ENCODE assay signal across 30 mouse cellular contexts in the genomic region with DNA sequence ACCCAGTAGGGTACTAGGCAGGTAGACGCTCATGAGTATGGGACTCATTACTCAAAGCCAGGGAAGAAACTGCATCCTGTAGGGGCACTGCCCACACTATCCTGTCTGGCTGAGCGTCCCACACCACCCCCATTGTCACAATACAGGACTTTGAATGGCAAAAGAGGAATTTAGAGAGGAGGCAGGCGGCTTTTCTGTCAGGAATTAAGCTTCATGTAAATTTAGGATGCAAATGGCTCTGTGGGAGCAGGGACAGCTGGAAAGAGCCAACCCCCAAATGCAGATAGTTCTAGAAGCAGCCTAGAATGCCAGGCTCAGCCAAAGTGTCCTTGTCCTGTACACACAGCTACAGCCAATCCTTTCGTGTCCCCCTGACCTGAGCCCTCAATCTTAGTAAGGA. TPM values are rescaled to one million over a fixed set of nuclear protein-coding genes. Genes with fewer than 3 reads are reported as not detected.
DNase-seq lines count a peak whose midpoint lies in the region; ATAC-seq lines count a peak whose summit lies in the region.
"Had no signal": no experiment of that assay in that cellular context is flagged by ENCODE, and none has a peak within 500 bp of the region (broad histone marks: within the 10 kb centered on the region; RNA-seq: fewer than 3 reads in every experiment).

No protein-coding gene starts in this region.

- 43% methylated on average over 4 of the region's 4 CpGs for WGBS in hindbrain, embryonic 14.5 days
- WGBS in forebrain, embryonic 12.5 days: 42% methylated on average over 4 of the region's 4 CpGs

- H3K27me3 ChIP-seq in hindbrain, embryonic 14.5 days (ENCODE audit: control insufficient read depth, insufficient read depth, low read length): no peaks in the 10 kb centered on the region
- H3K27me3 ChIP-seq in forebrain, embryonic 12.5 days: no peaks in the 10 kb centered on the region
- H3K27me3 ChIP-seq: embryonic facial prominence, embryonic 15.5 days; forebrain, embryonic 13.5 days; heart, embryonic 15.5 days; hindbrain, embryonic 12.5 days; limb, embryonic 15.5 days; liver, embryonic 13.5 days; midbrain, embryonic 12.5 days; neural tube, embryonic 13.5 days had no signal

- ATAC-seq in hindbrain, embryonic 14.5 days (ENCODE audit: low FRiP score): no peak
- ATAC-seq in forebrain, embryonic 12.5 days (ENCODE audit: low FRiP score): no peak
- ATAC-seq: CD4-positive, CD25-positive, alpha-beta regulatory T cell, adult 4 months; forebrain, embryonic 13.5 days; intestine, embryonic 16.5 days; lung, postnatal 0 days had no signal

- no peak overlapping the region for H3K4me2 ChIP-seq in hindbrain, embryonic 14.5 days (replicated peaks)
- H3K4me2 ChIP-seq in forebrain, embryonic 12.5 days: no peak overlapping the region
- H3K4me2 ChIP-seq: embryonic facial prominence, embryonic 15.5 days; forebrain, embryonic 13.5 days; heart, embryonic 15.5 days; hindbrain, embryonic 12.5 days; limb, embryonic 15.5 days; liver, embryonic 13.5 days; midbrain, embryonic 12.5 days; neural tube, embryonic 13.5 days had no signal

- no peak overlapping the region for H3K9ac ChIP-seq in hindbrain, embryonic 14.5 days
- no peak overlapping the region for H3K9ac ChIP-seq in forebrain, embryonic 12.5 days
- H3K9ac ChIP-seq: embryonic facial prominence, embryonic 15.5 days; forebrain, embryonic 13.5 days; heart, embryonic 15.5 days; hindbrain, embryonic 12.5 days; limb, embryonic 15.5 days; liver, embryonic 13.5 days; midbrain, embryonic 12.5 days; neural tube, embryonic 13.5 days had no signal

- intact Hi-C loops in left cerebral cortex, postnatal 14 days (cut with DNase I): no loop called here
- intact Hi-C loops in left cerebral cortex, postnatal 4 days (cut with DNase I): no loop called here

- no peaks in the 10 kb centered on the region for H3K36me3 ChIP-seq in hindbrain, embryonic 14.5 days (replicated peaks; ENCODE audit: control insufficient read depth, insufficient read depth)
- H3K36me3 ChIP-seq in forebrain, embryonic 12.5 days (replicated peaks): no peaks in the 10 kb centered on the region
- H3K36me3 ChIP-seq: embryonic facial prominence, embryonic 10.5 days; embryonic facial prominence, embryonic 15.5 days; heart, embryonic 15.5 days; hindbrain, embryonic 12.5 days; limb, embryonic 10.5 days; limb, embryonic 15.5 days; liver, embryonic 13.5 days; midbrain, embryonic 12.5 days; neural tube, embryonic 13.5 days had no signal

- H3K4me1 ChIP-seq in hindbrain, embryonic 14.5 days (replicated peaks; ENCODE audit: control insufficient read depth, insufficient read depth, low read length): peaks cover 2% of the 10 kb centered on the region; the same call in 1 of the 2 replicates
- peaks cover 11% of the 10 kb centered on the region; the same call in 1 of the 2 replicates for H3K4me1 ChIP-seq in forebrain, embryonic 12.5 days
- H3K4me1 ChIP-seq: embryonic facial prominence, embryonic 15.5 days; limb, embryonic 15.5 days; liver, embryonic 13.5 days; megakaryocyte, embryonic 14.5 days; midbrain, embryonic 12.5 days had no signal

- no peak overlapping the region for H3K4me3 ChIP-seq in hindbrain, embryonic 14.5 days (replicated peaks; ENCODE audit: low read length)
- no peak overlapping the region for H3K4me3 ChIP-seq in forebrain, embryonic 12.5 days (replicated peaks)
- H3K4me3 ChIP-seq: embryonic facial prominence, embryonic 10.5 days; embryonic facial prominence, embryonic 15.5 days; forebrain, embryonic 13.5 days; heart, embryonic 15.5 days; hindbrain, embryonic 12.5 days; limb, embryonic 10.5 days; limb, embryonic 15.5 days; liver, embryonic 13.5 days; megakaryocyte, embryonic 14.5 days; midbrain, embryonic 12.5 days; neural tube, embryonic 13.5 days had no signal

- H3K27ac ChIP-seq in hindbrain, embryonic 14.5 days: no peak overlapping the region
- H3K27ac ChIP-seq in forebrain, embryonic 12.5 days: no peak overlapping the region
- H3K27ac ChIP-seq: embryonic facial prominence, embryonic 10.5 days; embryonic facial prominence, embryonic 15.5 days; forebrain, embryonic 13.5 days; heart, embryonic 15.5 days; hindbrain, embryonic 12.5 days; kidney, postnatal 0 days; limb, embryonic 10.5 days; limb, embryonic 15.5 days; liver, embryonic 13.5 days; midbrain, embryonic 12.5 days; neural tube, embryonic 13.5 days had no signal

- DNase-seq in layer of hippocampus, adult 11-12 months (ENCODE audit: low spot score): peak; percentile 34
- DNase-seq in layer of hippocampus, postnatal 14 days (ENCODE audit: low spot score in 2 of 2): no peak
- peak; percentile 38 to 52 for DNase-seq in left cerebral cortex, postnatal 14 days (ENCODE audit: low spot score in 2 of 2)
- DNase-seq in left cerebral cortex, postnatal 4 days: no peak
- DNase-seq in R1 (ENCODE audit: low read depth, low spot score): peak; percentile 69
- DNase-seq in hindbrain, embryonic 14.5 days (ENCODE audit: low spot score): no peak
- DNase-seq: adrenal gland, adult 8-10 months; cerebellum, adult 8-10 months; cerebellum, postnatal 25 days; kidney, adult 8-10 months; kidney, postnatal 4 days; liver, embryonic 13.5 days; lung, adult 18-20 months; lung, postnatal 4 days; thymus, postnatal 4 days had no signal

- no peaks in the 10 kb centered on the region for H3K9me3 ChIP-seq in hindbrain, embryonic 14.5 days (ENCODE audit: control insufficient read depth, low read length)
- H3K9me3 ChIP-seq in forebrain, embryonic 12.5 days: no peaks in the 10 kb centered on the region
- H3K9me3 ChIP-seq: embryonic facial prominence, embryonic 10.5 days; embryonic facial prominence, embryonic 15.5 days; forebrain, embryonic 13.5 days; heart, embryonic 15.5 days; hindbrain, embryonic 12.5 days; limb, embryonic 10.5 days; limb, embryonic 15.5 days; liver, embryonic 13.5 days; megakaryocyte, embryonic 14.5 days; midbrain, embryonic 12.5 days; neural tube, embryonic 13.5 days had no signal

RNA-seq across cellular contexts. Expression of gene Calm2, which starts 45.6 kb away (rescaled TPM):
- 1,000 to 10,000 TPM; 2,088 to 2,105 TPM for total RNA-seq in layer of hippocampus, postnatal 14 days (2021)
- 1,000 to 10,000 TPM; 2,367 to 2,382 TPM for total RNA-seq in left cerebral cortex, postnatal 14 days (2021)
- total RNA-seq in left cerebral cortex, postnatal 4 days (2021): 1,000 to 10,000 TPM; 1,837 to 1,937 TPM
- 2,858 and 2,871 TPM in 2 replicates for polyA plus RNA-seq in hindbrain, embryonic 14.5 days (2014; fragmentation: Nextera tagmentation; extraction: Ambion mirVana)
- polyA plus RNA-seq in forebrain, embryonic 12.5 days (2016; fragmentation: Nextera tagmentation; extraction: Ambion mirVana): 1,267 and 1,277 TPM in 2 replicates

Comparison
In these comparisons a context has a peak if more than half of its experiments do, and no peak if none do; other contexts are left out.
1. DNase-seq: peak in layer of hippocampus, adult 11-12 months (single experiment), left cerebral cortex, postnatal 14 days (2 of 2) and R1 (single experiment); none in layer of hippocampus, postnatal 14 days (0 of 2), left cerebral cortex, postnatal 4 days (single experiment) and hindbrain, embryonic 14.5 days (single experiment).